Mouse (Mus musculus): ENCODE measurements around the gene Rbm28.

Rbm28 gene

DNA sequence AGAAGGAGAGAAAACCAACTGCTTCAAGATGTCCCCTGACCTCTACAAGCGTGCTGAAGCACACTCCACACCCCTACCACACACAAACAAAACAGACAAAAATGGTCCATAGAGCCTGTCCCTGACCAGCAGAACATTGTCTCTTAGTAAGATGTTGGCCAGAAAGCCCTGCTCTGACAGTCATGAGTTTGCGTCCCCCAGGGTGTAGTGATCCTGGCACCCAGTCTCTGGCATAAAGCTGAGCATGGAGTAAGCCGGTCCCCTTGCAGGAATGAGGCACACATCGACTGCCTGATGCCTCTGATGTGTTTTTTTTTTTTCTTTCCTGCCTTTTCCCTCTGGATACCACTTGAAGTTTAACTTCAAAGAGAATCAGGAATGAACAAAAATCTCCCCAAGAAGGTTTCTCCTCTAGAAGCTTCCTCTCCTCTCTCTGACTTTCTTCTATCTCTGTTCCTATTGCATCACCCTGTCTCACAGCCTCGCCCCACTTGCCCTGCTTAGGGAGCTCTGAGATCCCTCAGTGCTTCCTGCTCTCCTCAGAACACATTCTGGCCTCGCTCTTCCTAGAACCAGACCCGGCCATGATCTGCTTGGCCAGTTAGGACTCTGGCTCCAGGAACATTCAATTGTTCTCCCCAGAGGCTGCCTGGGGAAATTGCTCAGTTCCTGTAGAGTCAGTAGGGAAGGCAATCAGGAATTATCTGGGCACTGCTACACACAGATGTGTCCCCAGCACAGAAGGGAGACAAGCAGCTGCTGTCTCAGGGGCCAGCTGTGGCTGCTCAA, 76.7 kb downstream of the Rbm28 start:
- ATAC-seq (ENCODE audit: insufficient number of reproducible peaks, low FRiP score, low TSS enrichment), result no peak

DNA sequence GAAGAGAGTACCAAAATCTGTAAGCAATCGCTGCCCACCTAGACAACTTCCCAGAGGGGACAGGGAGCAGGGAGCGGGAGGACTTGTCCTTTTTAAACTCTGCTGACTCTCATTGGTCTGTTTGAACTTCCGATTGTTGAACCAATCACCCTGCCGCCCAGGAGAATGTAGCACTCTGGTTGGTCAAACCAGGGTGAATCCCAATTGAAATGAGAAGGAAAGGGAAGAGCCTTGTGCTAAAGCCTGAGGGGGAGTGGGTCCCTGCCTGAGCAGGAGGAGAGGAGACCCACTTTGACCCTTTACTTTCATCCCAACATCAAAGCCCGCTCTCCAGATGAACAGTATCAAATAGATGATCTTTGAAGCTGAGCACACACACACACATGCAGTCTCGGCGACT, 80.4 kb downstream of the Rbm28 start:
- ATAC-seq (ENCODE audit: insufficient number of reproducible peaks, low FRiP score, low TSS enrichment), result no peak

DNA sequence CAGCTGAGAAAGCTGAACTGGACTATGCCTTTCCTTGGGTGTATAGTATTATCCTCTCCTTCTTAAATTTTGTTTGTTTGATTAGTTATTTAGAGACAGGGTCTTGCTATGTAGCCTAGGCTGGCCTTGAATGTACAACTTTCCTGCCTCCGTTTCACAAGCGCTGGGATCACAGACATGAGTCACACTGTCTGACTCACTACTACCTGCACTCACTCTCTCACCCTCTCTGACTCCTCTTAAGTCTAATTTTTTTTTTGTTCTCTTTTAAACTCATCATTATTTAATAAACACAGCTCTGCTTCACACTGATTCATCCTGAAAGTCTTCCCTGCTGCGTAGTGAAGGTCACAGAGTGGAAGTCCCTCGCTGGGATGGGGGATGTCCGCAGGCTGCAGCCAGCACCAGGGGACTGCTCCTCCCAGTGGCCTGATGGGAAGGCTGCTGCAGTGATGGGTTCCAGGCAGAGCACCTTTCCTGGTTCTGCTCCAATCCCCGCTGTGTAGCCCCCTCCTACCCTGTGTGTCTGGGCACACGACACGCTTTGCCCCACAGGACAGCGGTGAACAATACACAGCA, 81.9 kb downstream of the Rbm28 start:
- no peak for ATAC-seq (ENCODE audit: insufficient number of reproducible peaks, low FRiP score, low TSS enrichment)

DNA sequence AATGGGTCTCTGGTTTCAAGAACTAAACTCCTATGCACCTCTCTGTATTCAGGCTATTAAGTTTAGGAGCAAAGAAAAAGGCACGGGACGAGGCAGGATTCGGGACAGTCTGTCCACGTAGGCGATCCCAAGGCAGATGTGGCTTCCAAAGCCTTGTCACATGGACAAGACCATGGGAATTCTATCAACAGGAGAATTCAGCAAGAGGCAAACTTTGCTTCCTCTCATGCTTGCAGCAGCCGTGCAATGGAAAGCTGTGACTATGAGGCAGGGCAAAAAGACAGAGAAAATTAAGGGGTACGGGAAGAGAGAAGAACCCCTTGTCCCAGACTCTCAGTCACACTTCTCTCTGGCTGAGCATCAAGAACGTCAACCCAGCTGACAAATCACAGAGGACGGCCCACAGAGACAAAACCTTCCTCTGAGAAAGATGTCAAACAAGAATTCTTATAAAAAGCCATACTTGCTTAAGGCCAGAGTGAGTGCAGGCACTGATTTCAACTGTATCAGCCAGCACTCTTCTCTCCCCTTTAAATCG, 82.9 kb downstream of the Rbm28 start:
- no peak for ATAC-seq (ENCODE audit: insufficient number of reproducible peaks, low FRiP score, low TSS enrichment)

DNA sequence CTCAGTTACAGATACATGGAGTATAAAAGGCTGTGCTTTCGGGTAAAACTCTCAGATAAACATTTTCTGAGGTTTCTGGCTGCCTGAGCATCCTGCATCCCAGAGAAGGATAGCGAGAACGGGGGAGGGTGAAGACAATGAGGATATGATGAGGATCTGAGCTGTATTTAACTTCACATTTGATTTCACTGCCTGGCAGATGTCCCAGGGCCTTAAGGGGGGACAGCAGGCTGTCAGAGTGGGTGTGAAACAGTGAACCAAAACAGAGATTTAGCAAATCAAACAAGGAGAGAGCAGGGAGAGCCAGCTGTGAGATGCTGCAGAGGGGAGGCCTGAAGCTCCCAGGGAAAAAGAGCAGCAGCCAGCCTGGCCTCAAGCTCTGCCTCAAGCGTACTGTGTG, 85.5 kb downstream of the Rbm28 start:
- ATAC-seq (ENCODE audit: insufficient number of reproducible peaks, low FRiP score, low TSS enrichment), result no peak

DNA sequence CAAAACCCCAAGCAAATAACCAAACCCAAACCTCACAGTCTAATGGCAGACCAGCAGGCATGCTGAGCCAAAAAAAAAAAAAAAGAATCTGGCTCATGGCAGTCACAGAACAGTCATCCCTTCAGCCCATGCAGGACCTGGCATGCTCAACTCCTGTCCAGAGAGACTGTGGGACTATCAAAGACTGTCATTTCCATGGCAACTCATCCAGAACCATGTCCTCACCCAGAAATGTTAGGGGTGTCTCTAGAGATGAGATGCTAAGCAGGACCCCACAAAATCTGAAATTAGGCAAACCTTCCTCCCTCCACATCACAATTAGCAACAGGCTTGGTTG, 90.7 kb downstream of the Rbm28 start:
- peak; percentile 43; the same call in 1 of the 2 replicates for ATAC-seq (ENCODE audit: insufficient number of reproducible peaks, low FRiP score, low TSS enrichment)

Measured in cerebellum, adult (tissue).